Mouse (Mus musculus) limb, embryonic 12.5 days (tissue): ENCODE measurements at regions not wholly inside any gene's neighbourhood (a gene's known extent, or its start where the extent isn't known, plus 50 kb on each side); places are given as distances from the start of the nearest gene placed in this dataset.
"Not testable (repeated sequence)": the region's sequence is repeated elsewhere in the genome, so short reads cannot be mapped to it uniquely, and the experiment has no call there.

Experiments used
- ATAC-seq: fragments of 200-750 bp; cut with Nextera tagmentation; 2 replicates; pipeline ENCODE4 v1.8.0; 2017; ENCODE audit warnings: low read depth, moderate TSS enrichment; ENCODE audit not compliant: insufficient number of reproducible peaks, insufficient read depth, low FRiP score, low TSS enrichment
- H3K27ac ChIP-seq: fragments of 300-500 bp; sonication (generic); 2 replicates; pipeline ENCODE4 v1.5.1; 2016; ENCODE audit warnings: mild to moderate bottlenecking, moderate library complexity
- H3K27me3 ChIP-seq: fragments of 300-500 bp; sonication (generic); 2 replicates; pipeline ENCODE4 v1.6.1; 2016; ENCODE audit warnings: mild to moderate bottlenecking, moderate library complexity
- H3K36me3 ChIP-seq: fragments of 300-500 bp; sonication (generic); 2 replicates; pipeline ENCODE4 v1.6.1; 2016; ENCODE audit warnings: mild to moderate bottlenecking, moderate library complexity
- H3K4me1 ChIP-seq: fragments of 300-500 bp; sonication (generic); replicated peaks from 2 replicates; pipeline ENCODE4 v1.6.1; 2016
- H3K4me2 ChIP-seq: fragments of 300-500 bp; sonication (generic); 2 replicates; pipeline ENCODE4 v1.6.1; 2016; ENCODE audit warnings: mild to moderate bottlenecking, moderate library complexity
- H3K4me3 ChIP-seq: fragments of 300-500 bp; sonication (generic); replicated peaks from 2 replicates; pipeline ENCODE4 v1.5.1; 2016; ENCODE audit warnings: mild to moderate bottlenecking
- H3K9ac ChIP-seq: fragments of 300-500 bp; sonication (generic); replicated peaks from 2 replicates; pipeline ENCODE4 v1.6.1; 2016; ENCODE audit warnings: mild to moderate bottlenecking, moderate library complexity
- H3K9me3 ChIP-seq: fragments of 300-500 bp; sonication (generic); 2 replicates; pipeline ENCODE4 v1.6.1; 2016; ENCODE audit warnings: mild to moderate bottlenecking, moderate library complexity
- WGBS: fragments of 180-500 bp; shearing (Covaris S2); methylation state at CpG from one replicate; pipeline ENCODE4 v1.1.7; 2016; 5-methylcytosine and 5-hydroxymethylcytosine counted together

GRCm38 (mm10) chr10:96280149-96280548, 143.7 kb downstream of the Gm5426 start:
- no peak overlapping the region for H3K9ac ChIP-seq
- no peaks in the 10 kb centered on the region for H3K36me3 ChIP-seq
- H3K27me3 ChIP-seq: no peaks in the 10 kb centered on the region
- no peak overlapping the region for H3K4me2 ChIP-seq
- H3K4me1 ChIP-seq: no peaks in the 10 kb centered on the region
- ATAC-seq: no peak
- H3K4me3 ChIP-seq: no peak overlapping the region
- no peak overlapping the region for H3K27ac ChIP-seq
- H3K9me3 ChIP-seq: no peaks in the 10 kb centered on the region
- 82% methylated on average over 6 of the region's 6 CpGs for WGBS

- WGBS: 76% methylated on average over 10 of the region's 10 CpGs
- H3K9ac ChIP-seq: no peak overlapping the region
- H3K4me1 ChIP-seq: no peaks in the 10 kb centered on the region
- H3K27ac ChIP-seq: no peak overlapping the region
- H3K36me3 ChIP-seq: no peaks in the 10 kb centered on the region
- H3K4me2 ChIP-seq: no peak overlapping the region
- no peak for ATAC-seq
- H3K27me3 ChIP-seq: no peaks in the 10 kb centered on the region
- no peaks in the 10 kb centered on the region for H3K9me3 ChIP-seq
- H3K4me3 ChIP-seq: no peak overlapping the region
Observed at GRCm38 (mm10) chr10:96285407-96286093, 149.1 kb downstream of the Gm5426 start.

- Histone ChIP-seq H3K9ac (no peak overlapping the region), H3K36me3 (no peaks in the 10 kb centered on the region), H3K9me3 (no peaks in the 10 kb centered on the region), H3K27ac (no peak overlapping the region), H3K27me3 (no peaks in the 10 kb centered on the region), H3K4me1 (no peaks in the 10 kb centered on the region), H3K4me3 (no peak overlapping the region), H3K4me2 (no peak overlapping the region)
- ATAC-seq: no peak
- WGBS: 76% methylated on average over 2 of the region's 2 CpGs
Observed at GRCm38 (mm10) chr10:96286094-96286485, 149.7 kb downstream of the Gm5426 start.

GRCm38 (mm10) chr10:96289005-96289404, 152.6 kb downstream of the Gm5426 start:
- not testable (repeated sequence) for H3K9ac ChIP-seq, H3K4me2 ChIP-seq, ATAC-seq, H3K36me3 ChIP-seq, H3K27me3 ChIP-seq, H3K4me3 ChIP-seq, H3K27ac ChIP-seq, H3K4me1 ChIP-seq, H3K9me3 ChIP-seq

GRCm38 (mm10) chr10:96293622-96294021, 157.2 kb downstream of the Gm5426 start:
- H3K4me1 ChIP-seq: no peaks in the 10 kb centered on the region
- H3K9ac ChIP-seq: no peak overlapping the region
- H3K4me3 ChIP-seq: no peak overlapping the region
- H3K4me2 ChIP-seq: no peak overlapping the region
- no peaks in the 10 kb centered on the region for H3K9me3 ChIP-seq
- H3K36me3 ChIP-seq: no peaks in the 10 kb centered on the region
- H3K27me3 ChIP-seq: no peaks in the 10 kb centered on the region
- H3K27ac ChIP-seq: no peak overlapping the region
- WGBS: 77% methylated on average over 7 of the region's 7 CpGs
- ATAC-seq: no peak

GRCm38 (mm10) chr10:96294666-96295065, 158.3 kb downstream of the Gm5426 start:
- 87% methylated on average over 2 of the region's 2 CpGs for WGBS
- Histone ChIP-seq H3K4me2 (no peak overlapping the region), H3K4me3 (no peak overlapping the region), H3K27ac (no peak overlapping the region), H3K9ac (no peak overlapping the region), H3K27me3 (no peaks in the 10 kb centered on the region), H3K9me3 (no peaks in the 10 kb centered on the region), H3K4me1 (no peaks in the 10 kb centered on the region), H3K36me3 (no peaks in the 10 kb centered on the region)
- ATAC-seq: no peak

- no peaks in the 10 kb centered on the region for H3K36me3 ChIP-seq
- WGBS: 86% methylated on average over 4 of the region's 4 CpGs
- no peaks in the 10 kb centered on the region for H3K4me1 ChIP-seq
- H3K4me2 ChIP-seq: no peak overlapping the region
- H3K9me3 ChIP-seq: no peaks in the 10 kb centered on the region
- no peak for ATAC-seq
- H3K27me3 ChIP-seq: no peaks in the 10 kb centered on the region
- no peak overlapping the region for H3K4me3 ChIP-seq
- no peak overlapping the region for H3K27ac ChIP-seq
- no peak overlapping the region for H3K9ac ChIP-seq
Observed at GRCm38 (mm10) chr10:96297658-96298057, 161.3 kb downstream of the Gm5426 start.

- WGBS: 86% methylated on average over 5 of the region's 5 CpGs
- no peaks in the 10 kb centered on the region for H3K27me3 ChIP-seq
- H3K4me3 ChIP-seq: no peak overlapping the region
- H3K36me3 ChIP-seq: no peaks in the 10 kb centered on the region
- ATAC-seq: no peak
- no peak overlapping the region for H3K27ac ChIP-seq
- H3K4me1 ChIP-seq: no peaks in the 10 kb centered on the region
- no peak overlapping the region for H3K9ac ChIP-seq
- H3K4me2 ChIP-seq: no peak overlapping the region
- no peaks in the 10 kb centered on the region for H3K9me3 ChIP-seq
Observed at GRCm38 (mm10) chr10:96298566-96298965, 162.2 kb downstream of the Gm5426 start.

- no peak for ATAC-seq
- no peak overlapping the region for H3K27ac ChIP-seq
- H3K27me3 ChIP-seq: no peaks in the 10 kb centered on the region
- H3K4me2 ChIP-seq: no peak overlapping the region
- H3K9ac ChIP-seq: no peak overlapping the region
- no peaks in the 10 kb centered on the region for H3K36me3 ChIP-seq
- H3K4me3 ChIP-seq: no peak overlapping the region
- 77% methylated on average over 7 of the region's 7 CpGs for WGBS
- H3K4me1 ChIP-seq: peaks cover 11% of the 10 kb centered on the region
- no peaks in the 10 kb centered on the region for H3K9me3 ChIP-seq
Observed at GRCm38 (mm10) chr10:96305701-96306100, 169.3 kb downstream of the Gm5426 start.

GRCm38 (mm10) chr10:96308713-96309445, 172.5 kb downstream of the Gm5426 start:
- peak; percentile 72 for ATAC-seq
- Histone ChIP-seq H3K27me3 (no peaks in the 10 kb centered on the region), H3K9me3 (peaks cover 12% of the 10 kb centered on the region; the same call in 1 of the 2 replicates), H3K4me2 (no peak overlapping the region), H3K36me3 (no peaks in the 10 kb centered on the region; the same call in 1 of the 2 replicates), H3K27ac (0 out of 2 replicates have a peak overlapping the region, but pooled peaks have one; percentile 8), H3K4me3 (no peak overlapping the region), H3K4me1 (peaks cover 11% of the 10 kb centered on the region), H3K9ac (no peak overlapping the region)
- WGBS: 20% methylated on average over 7 of the region's 7 CpGs

- H3K27me3 ChIP-seq: no peaks in the 10 kb centered on the region
- H3K27ac ChIP-seq: 0 out of 2 replicates have a peak overlapping the region, but pooled peaks have one; percentile 8
- no peak overlapping the region for H3K9ac ChIP-seq
Observed at GRCm38 (mm10) chr10:96309766-96310165, 173.4 kb downstream of the Gm5426 start.

More at GRCm38 (mm10) chr10:96309766-96310165, 173.4 kb downstream of the Gm5426 start:
- Histone ChIP-seq H3K4me2 (no peak overlapping the region), H3K4me1 (peaks cover 11% of the 10 kb centered on the region), H3K9me3 (peaks cover 12% of the 10 kb centered on the region; the same call in 1 of the 2 replicates), H3K4me3 (no peak overlapping the region), H3K36me3 (no peaks in the 10 kb centered on the region; the same call in 1 of the 2 replicates)
- no peak for ATAC-seq
- 69% methylated on average over 4 of the region's 4 CpGs for WGBS
